In genomic region chr2:105223606-105224005, GRCm38 (mm10) we compare ENCODE assay signal across 14 mouse cellular contexts. TPM values are rescaled to one million over a fixed set of nuclear protein-coding genes. Genes with fewer than 3 reads are reported as not detected.
DNase-seq lines count a peak whose midpoint lies in the region; ATAC-seq and TF ChIP-seq lines count a peak whose summit lies in the region.
"Had no signal": no experiment of that assay in that cellular context is flagged by ENCODE, and none has a peak within 500 bp of the region (broad histone marks: within the 10 kb centered on the region; RNA-seq: fewer than 3 reads in every experiment).

No protein-coding gene starts in this region.

- peaks cover 28% of the 10 kb centered on the region for H3K4me1 ChIP-seq in heart, embryonic 12.5 days (replicated peaks)
- peaks cover 3% of the 10 kb centered on the region for H3K4me1 ChIP-seq in lung, embryonic 14.5 days (ENCODE audit: insufficient read depth)
- H3K4me1 ChIP-seq in lung, adult 2 months (ENCODE audit: control insufficient read depth, insufficient read depth, low read length) = peaks cover 2% of the 10 kb centered on the region; the same call in 1 of the 2 replicates
- H3K4me1 ChIP-seq in liver, postnatal 0 days (ENCODE audit: insufficient read depth) = no peaks in the 10 kb centered on the region

- no peak for TF ChIP-seq CTCF in lung, embryonic 14.5 days (IDR thresholded peaks at IDR 0.05; ENCODE audit: low read depth)
- no peak for TF ChIP-seq CTCF in lung, adult 2 months (IDR thresholded peaks at IDR 0.05; ENCODE audit: insufficient read depth, low read length)
- TF ChIP-seq CTCF in liver, postnatal 0 days (IDR thresholded peaks at IDR 0.05; ENCODE audit: low read depth) = no peak

- H3K9ac ChIP-seq in heart, embryonic 12.5 days = no peak overlapping the region
- no peak overlapping the region for H3K9ac ChIP-seq in lung, embryonic 14.5 days
- no peak overlapping the region for H3K9ac ChIP-seq in liver, postnatal 0 days (replicated peaks)
- H3K9ac ChIP-seq: forebrain, postnatal 0 days had no signal

- DNase-seq in heart, adult 11 months = no peak
- DNase-seq in lung, embryonic 14.5 days = no peak
- DNase-seq in lung, adult 2 months = no peak
- DNase-seq in kidney, adult 9 months = peak; percentile 90
- no peak for DNase-seq in liver, postnatal 0 days
- no peak for DNase-seq in urinary bladder, adult 2 months (ENCODE audit: low spot score)
- DNase-seq: B cell, adult 2 months; forebrain, postnatal 0 days; thymus, postnatal 14 days had no signal

- H3K4me3 ChIP-seq in heart, embryonic 12.5 days = 0 out of 2 replicates have a peak overlapping the region, but pooled peaks have one; percentile 50
- H3K4me3 ChIP-seq in lung, embryonic 14.5 days (ENCODE audit: low read depth, low read length) = no peak overlapping the region
- H3K4me3 ChIP-seq in lung, adult 2 months (replicated peaks; ENCODE audit: extremely low read depth, low read depth, low read length) = no peak overlapping the region
- H3K4me3 ChIP-seq in liver, postnatal 0 days (ENCODE audit: low read depth, low read length) = no peak overlapping the region
- H3K4me3 ChIP-seq: myocyte had no signal

- 0 out of 2 replicates have a peak overlapping the region, but pooled peaks have one; percentile 82 for H3K4me2 ChIP-seq in heart, embryonic 12.5 days
- peak overlapping the region; percentile 66; the same call in 1 of the 2 replicates for H3K4me2 ChIP-seq in lung, embryonic 14.5 days
- peak overlapping the region; percentile 66 for H3K4me2 ChIP-seq in liver, postnatal 0 days (ENCODE audit: low read depth, low read length)

- H3K27me3 ChIP-seq in heart, embryonic 12.5 days (replicated peaks) = peaks cover 17% of the 10 kb centered on the region; the same call in 1 of the 2 replicates
- peaks cover 21% of the 10 kb centered on the region for H3K27me3 ChIP-seq in lung, embryonic 14.5 days (ENCODE audit: insufficient read depth, low read length)
- no peaks in the 10 kb centered on the region for H3K27me3 ChIP-seq in liver, postnatal 0 days (ENCODE audit: insufficient read depth, low read length)

- ATAC-seq in heart, embryonic 12.5 days (ENCODE audit: insufficient number of reproducible peaks, low FRiP score) = no peak
- no peak for ATAC-seq in lung, embryonic 14.5 days (ENCODE audit: insufficient read depth)
- ATAC-seq in liver, postnatal 0 days = peak; percentile 4; the same call in 1 of the 2 replicates
- ATAC-seq: forebrain, postnatal 0 days had no signal

- TF ChIP-seq POLR2A in lung, adult 2 months (IDR thresholded peaks at IDR 0.05; ENCODE audit: borderline replicate concordance, extremely low read depth, low read depth, low read length) = no peak

- H3K9me3 ChIP-seq in heart, embryonic 12.5 days (replicated peaks) = no peaks in the 10 kb centered on the region
- H3K9me3 ChIP-seq in lung, embryonic 14.5 days (ENCODE audit: low read depth, low read length) = no peaks in the 10 kb centered on the region
- no peaks in the 10 kb centered on the region for H3K9me3 ChIP-seq in liver, postnatal 0 days (ENCODE audit: low read length)
- H3K9me3 ChIP-seq: limb, embryonic 15.5 days had no signal

- no peaks in the 10 kb centered on the region for H3K36me3 ChIP-seq in heart, embryonic 12.5 days
- H3K36me3 ChIP-seq in lung, embryonic 14.5 days (ENCODE audit: insufficient read depth) = no peaks in the 10 kb centered on the region
- H3K36me3 ChIP-seq in liver, postnatal 0 days (replicated peaks; ENCODE audit: insufficient read depth, low read length) = no peaks in the 10 kb centered on the region
- H3K36me3 ChIP-seq: limb, embryonic 15.5 days had no signal

- whole genome bisulfite sequencing in heart, embryonic 12.5 days = 86% methylated on average over 11 of the region's 11 CpGs
- WGBS in lung, embryonic 14.5 days = 85% methylated on average over 11 of the region's 11 CpGs
- WGBS in lung, adult 2 months = 92% methylated on average over 11 of the region's 11 CpGs
- 76% methylated on average over 11 of the region's 11 CpGs for WGBS in liver, postnatal 0 days (ENCODE audit: insufficient replicate concordance)

- no peak overlapping the region for H3K27ac ChIP-seq in heart, embryonic 12.5 days (ENCODE audit: poor library complexity, severe bottlenecking)
- H3K27ac ChIP-seq in lung, embryonic 14.5 days (ENCODE audit: low read depth) = no peak overlapping the region
- H3K27ac ChIP-seq in liver, postnatal 0 days (ENCODE audit: low read depth) = peak overlapping the region; percentile 76
- H3K27ac ChIP-seq: limb, embryonic 15.5 days had no signal

- TF ChIP-seq EP300 in liver, postnatal 0 days (IDR thresholded peaks at IDR 0.05; ENCODE audit: low read depth) = no peak

RNA-seq across cellular contexts. Expression of gene Them7, which starts 0.5 kb away (rescaled TPM):
- polyA plus RNA-seq in heart, embryonic 12.5 days (2016; fragmentation: Nextera tagmentation; extraction: Ambion mirVana) = 0.99 and 1.1 TPM in 2 replicates
- 0.16 and 0.18 TPM in 2 replicates for polyA plus RNA-seq in lung, embryonic 14.5 days (2014; fragmentation: Nextera tagmentation; extraction: Ambion mirVana)
- 0.19 TPM in 1 of 2 replicates, not detected in the other for polyA plus RNA-seq in lung, adult 2 months (2012; rRNA removed)
- polyA plus RNA-seq in liver, postnatal 0 days (2015; fragmentation: Nextera tagmentation; extraction: Ambion mirVana) = 6.0 and 6.6 TPM in 2 replicates
- polyA plus RNA-seq in urinary bladder, adult 2 months (2012; rRNA removed) = 0.09 and 0.11 TPM in 2 replicates
- polyA plus RNA-seq: erythroblast, embryonic 14.5 days; forebrain, postnatal 0 days; myocyte; small intestine, adult 2 months had no signal
